Mouse (Mus musculus): ENCODE data around the gene Kmt2e. TPM values are rescaled to one million over a fixed set of nuclear protein-coding genes. Genes with fewer than 3 reads are reported as not detected.

Kmt2e gene
- total RNA-seq, 1 experiment, result 9.1 TPM

- DNase-seq (ENCODE audit: low read depth, low spot score), result no peak
- Histone ChIP-seq H3K4me3 (ENCODE audit: insufficient read depth in 1 of 2, low read depth in 1 of 2, low read length in 2 of 2, poor library complexity in 1 of 2, severe bottlenecking in 1 of 2) (no peak overlapping the region), H3K9ac (ENCODE audit: insufficient read depth, low read depth, low read length, poor library complexity, severe bottlenecking) (no peak overlapping the region), H3K36me3 (ENCODE audit: control insufficient read depth, insufficient read depth, low read length, poor library complexity, severe bottlenecking) (no peaks in the 10 kb centered on the region), H3K27ac (ENCODE audit: insufficient read depth, low read depth, low read length, poor library complexity, severe bottlenecking) (no peak overlapping the region), H3K9me3 (ENCODE audit: control insufficient read depth, insufficient read depth, low read depth, low read length) (no peaks in the 10 kb centered on the region), H3K4me1 (ENCODE audit: control insufficient read depth in 2 of 2, insufficient read depth in 2 of 2, low read length in 2 of 2, poor library complexity in 1 of 2) (peaks cover 4 to 16% of the 10 kb centered on the region in 2 experiments; a peak in 3 of 4 replicates)
- no peak for TF ChIP-seq ZNF384 (IDR thresholded peaks at IDR 0.05; ENCODE audit: low read depth, low read length)
- TF ChIP-seq MAFK (IDR thresholded peaks at IDR 0.05; ENCODE audit: insufficient read depth, low read depth, low read length), result no peak
- in situ Hi-C loops (cut with MboI; ENCODE audit: low sequenced_read_pairs in 2 of 2, unreplicated experiment in 2 of 2), result no loop called here
Observed at GRCm38 (mm10) chr5:23405666-23406404, 28.4 kb upstream of the Kmt2e start.

GRCm38 (mm10) chr5:23406405-23406745 lies 27.9 kb upstream of the Kmt2e start:
- in situ Hi-C loops (cut with MboI; ENCODE audit: low sequenced_read_pairs in 2 of 2, unreplicated experiment in 2 of 2), result no loop called here
- Histone ChIP-seq H3K27ac (ENCODE audit: insufficient read depth, low read depth, low read length, poor library complexity, severe bottlenecking) (no peak overlapping the region), H3K9me3 (ENCODE audit: control insufficient read depth, insufficient read depth, low read depth, low read length) (no peaks in the 10 kb centered on the region), H3K36me3 (ENCODE audit: control insufficient read depth, insufficient read depth, low read length, poor library complexity, severe bottlenecking) (no peaks in the 10 kb centered on the region), H3K9ac (ENCODE audit: insufficient read depth, low read depth, low read length, poor library complexity, severe bottlenecking) (no peak overlapping the region), H3K4me3 (ENCODE audit: insufficient read depth in 1 of 2, low read depth in 1 of 2, low read length in 2 of 2, poor library complexity in 1 of 2, severe bottlenecking in 1 of 2) (no peak overlapping the region), H3K4me1 (ENCODE audit: control insufficient read depth in 2 of 2, insufficient read depth in 2 of 2, low read length in 2 of 2, poor library complexity in 1 of 2) (peaks cover 4 to 16% of the 10 kb centered on the region in 2 experiments; a peak in 3 of 4 replicates)
- no peak for DNase-seq (ENCODE audit: low read depth, low spot score)
- TF ChIP-seq MAFK (IDR thresholded peaks at IDR 0.05; ENCODE audit: insufficient read depth, low read depth, low read length) (no peak), ZC3H11A (IDR thresholded peaks at IDR 0.05; ENCODE audit: borderline replicate concordance, low read depth, low read length) (no peak), CHD2 (IDR thresholded peaks at IDR 0.05; ENCODE audit: low read depth, low read length) (no peak), HCFC1 (IDR thresholded peaks at IDR 0.05; ENCODE audit: borderline replicate concordance, insufficient read depth, low read length) (no peak), ZNF384 (IDR thresholded peaks at IDR 0.05; ENCODE audit: low read depth, low read length) (no peak)

GRCm38 (mm10) chr5:23408106-23408505 lies 26.1 kb upstream of the Kmt2e start:
- Histone ChIP-seq H3K36me3 (ENCODE audit: control insufficient read depth, insufficient read depth, low read length, poor library complexity, severe bottlenecking) (no peaks in the 10 kb centered on the region), H3K9ac (ENCODE audit: insufficient read depth, low read depth, low read length, poor library complexity, severe bottlenecking) (no peak overlapping the region), H3K4me1 (ENCODE audit: control insufficient read depth in 2 of 2, insufficient read depth in 2 of 2, low read length in 2 of 2, poor library complexity in 1 of 2) (peaks cover 8 to 14% of the 10 kb centered on the region in 2 experiments), H3K27ac (ENCODE audit: insufficient read depth, low read depth, low read length, poor library complexity, severe bottlenecking) (no peak overlapping the region), H3K9me3 (ENCODE audit: control insufficient read depth, insufficient read depth, low read depth, low read length) (no peaks in the 10 kb centered on the region), H3K4me3 (ENCODE audit: insufficient read depth in 1 of 2, low read depth in 1 of 2, low read length in 2 of 2, poor library complexity in 1 of 2, severe bottlenecking in 1 of 2) (no peak overlapping the region)
- TF ChIP-seq ZNF384 (IDR thresholded peaks at IDR 0.05; ENCODE audit: low read depth, low read length), result no peak
- TF ChIP-seq HCFC1 (IDR thresholded peaks at IDR 0.05; ENCODE audit: borderline replicate concordance, insufficient read depth, low read length), result no peak
- no peak for TF ChIP-seq ZC3H11A (IDR thresholded peaks at IDR 0.05; ENCODE audit: borderline replicate concordance, low read depth, low read length)
- no peak for TF ChIP-seq MAFK (IDR thresholded peaks at IDR 0.05; ENCODE audit: insufficient read depth, low read depth, low read length)
- TF ChIP-seq CHD2 (IDR thresholded peaks at IDR 0.05; ENCODE audit: low read depth, low read length), result no peak
- peak; percentile 46 for DNase-seq (ENCODE audit: low read depth, low spot score)
- in situ Hi-C loops (cut with MboI; ENCODE audit: low sequenced_read_pairs in 2 of 2, unreplicated experiment in 2 of 2), result no loop called here

- Histone ChIP-seq H3K9ac (ENCODE audit: insufficient read depth, low read depth, low read length, poor library complexity, severe bottlenecking) (no peak overlapping the region), H3K27ac (ENCODE audit: insufficient read depth, low read depth, low read length, poor library complexity, severe bottlenecking) (no peak overlapping the region), H3K4me3 (ENCODE audit: insufficient read depth in 1 of 2, low read depth in 1 of 2, low read length in 2 of 2, poor library complexity in 1 of 2, severe bottlenecking in 1 of 2) (no peak overlapping the region), H3K9me3 (ENCODE audit: control insufficient read depth, insufficient read depth, low read depth, low read length) (no peaks in the 10 kb centered on the region), H3K4me1 (ENCODE audit: control insufficient read depth in 2 of 2, insufficient read depth in 2 of 2, low read length in 2 of 2, poor library complexity in 1 of 2) (peaks cover 8 to 20% of the 10 kb centered on the region in 2 experiments), H3K36me3 (ENCODE audit: control insufficient read depth, insufficient read depth, low read length, poor library complexity, severe bottlenecking) (no peaks in the 10 kb centered on the region)
- in situ Hi-C loops (cut with MboI; ENCODE audit: low sequenced_read_pairs in 2 of 2, unreplicated experiment in 2 of 2), result no loop called here
- DNase-seq (ENCODE audit: low read depth, low spot score), result no peak
- TF ChIP-seq CHD2 (IDR thresholded peaks at IDR 0.05; ENCODE audit: low read depth, low read length) (no peak), MAFK (IDR thresholded peaks at IDR 0.05; ENCODE audit: insufficient read depth, low read depth, low read length) (no peak), ZNF384 (IDR thresholded peaks at IDR 0.05; ENCODE audit: low read depth, low read length) (no peak), HCFC1 (IDR thresholded peaks at IDR 0.05; ENCODE audit: borderline replicate concordance, insufficient read depth, low read length) (no peak), ZC3H11A (IDR thresholded peaks at IDR 0.05; ENCODE audit: borderline replicate concordance, low read depth, low read length) (no peak)
Observed at GRCm38 (mm10) chr5:23410040-23410717, 24.1 kb upstream of the Kmt2e start.

Measured in ES-E14 (cell line).